Mouse (Mus musculus): ENCODE measurements around the gene Fam240a.

- TF ChIP-seq CTCF (IDR thresholded peaks at IDR 0.05; ENCODE audit: control insufficient read depth, insufficient read depth, low read length) = no peak
- no peak for TF ChIP-seq POLR2A (IDR thresholded peaks at IDR 0.05; ENCODE audit: borderline replicate concordance, control insufficient read depth, low read depth, low read length)
Observed at GRCm38 (mm10) chr9:110950109-110950508, 33.4 kb upstream of the Fam240a start.
